Mouse (Mus musculus): Measurements from ENCODE around the gene Hapln1.

GRCm38 (mm10) chr13:89607399-89607798 is 67.8 kb downstream of the Hapln1 start:
- TF ChIP-seq GATA1 (IDR thresholded peaks at IDR 0.05; ENCODE audit: low read length) (no peak), TAL1 (IDR thresholded peaks at IDR 0.05; ENCODE audit: low read length) (no peak)
